Mouse (Mus musculus) MEL (cell line): Measurements from ENCODE around the gene Scfd2. TPM values are rescaled to one million over a fixed set of nuclear protein-coding genes. Genes with fewer than 3 reads are reported as not detected.

Experiments
- DNase-seq: peaks from one replicate; pipeline ENCODE4 v3.0.0; 2011; ENCODE audit warnings: low read depth, low spot score
- H3K27ac ChIP-seq: 2 replicates; pipeline ENCODE4 v1.5.1; 2012; ENCODE audit warnings: low read depth, mild to moderate bottlenecking, control low read depth, low read length, moderate library complexity; ENCODE audit not compliant: control insufficient read depth
- H3K27me3 ChIP-seq, 2 experiments: fragments of 150-350 bp in 1 of 2; sonication (generic) in 1 of 2; 2 replicates each; pipeline ENCODE4 v1.6.1; 2012; ENCODE audit warnings: low read length in 2 of 2, mild to moderate bottlenecking in 2 of 2, improper control_type of control experiment in 1 of 2, moderate library complexity in 1 of 2; ENCODE audit not compliant: insufficient read depth in 2 of 2, control insufficient read depth in 1 of 2
- H3K36me3 ChIP-seq, 2 experiments: 2 replicates each; pipeline ENCODE4 v1.6.1; 2012 to 2014; ENCODE audit warnings: low read length in 2 of 2, improper control_type of control experiment in 1 of 2, inconsistent platforms in 1 of 2, mild to moderate bottlenecking in 1 of 2; ENCODE audit not compliant: insufficient read depth in 2 of 2, control insufficient read depth in 1 of 2
- H3K4me1 ChIP-seq, 2 experiments: fragments of 150-350 bp in 1 of 2; sonication (generic) in 1 of 2; 2 replicates each; pipeline ENCODE4 v1.6.1; 2012; ENCODE audit warnings: low read length in 2 of 2, improper control_type of control experiment in 1 of 2, mild to moderate bottlenecking in 1 of 2; ENCODE audit not compliant: insufficient read depth in 2 of 2, control insufficient read depth in 1 of 2
- H3K4me3 ChIP-seq, 2 experiments: fragments of 150-350 bp in 1 of 2; sonication (generic) in 1 of 2; 2 replicates each; pipeline ENCODE4 v1.5.1; 2012; ENCODE audit warnings: low read depth in 2 of 2, low read length in 2 of 2, mild to moderate bottlenecking in 2 of 2, moderate library complexity in 2 of 2, control low read depth in 1 of 2, improper control_type of control experiment in 1 of 2; ENCODE audit not compliant: control insufficient read depth in 1 of 2, insufficient read depth in 1 of 2
- H3K79me2 ChIP-seq: 2 replicates; pipeline ENCODE4 v1.6.1; 2012; ENCODE audit warnings: mild to moderate bottlenecking, low read length, moderate library complexity; ENCODE audit not compliant: control insufficient read depth, poor library complexity, insufficient read depth
- H3K9ac ChIP-seq: 2 replicates; pipeline ENCODE4 v1.6.1; 2012; ENCODE audit warnings: low read depth, mild to moderate bottlenecking, control low read depth, low read length, moderate library complexity; ENCODE audit not compliant: control insufficient read depth, poor library complexity, severe bottlenecking
- H3K9me3 ChIP-seq: fragments of 150-350 bp; sonication (generic); replicated peaks from 2 replicates; pipeline ENCODE4 v1.6.1; 2012; ENCODE audit warnings: mild to moderate bottlenecking, low read length, improper control_type of control experiment, moderate library complexity; ENCODE audit not compliant: insufficient read depth
- CHD2 ChIP-seq: IDR thresholded peaks from 2 replicates; pipeline ENCODE4 v1.6.1; 2011; ENCODE audit warnings: low read length, improper control_type of control experiment
- CTCF ChIP-seq, 3 experiments: IDR thresholded peaks in 2 of 3; conservative IDR thresholded peaks in 1 of 3; 2 replicates each; pipeline ENCODE4 v1.5.1; 2011 to 2012; ENCODE audit warnings: low read length in 3 of 3, low read depth in 2 of 3, mild to moderate bottlenecking in 2 of 3, improper control_type of control experiment in 1 of 3, inconsistent platforms in 1 of 3, mixed read lengths in 1 of 3, moderate library complexity in 1 of 3; ENCODE audit not compliant: control insufficient read depth in 1 of 3, insufficient read depth in 1 of 3, poor library complexity in 1 of 3, severe bottlenecking in 1 of 3
- EP300 ChIP-seq, 2 experiments: IDR thresholded peaks; 2 replicates each; pipeline ENCODE4 v1.6.1; 2011; ENCODE audit warnings: improper control_type of control experiment in 2 of 2, low read length in 2 of 2, low read depth in 1 of 2, mild to moderate bottlenecking in 1 of 2
- ETS1 ChIP-seq: IDR thresholded peaks from 2 replicates; pipeline ENCODE4 v1.6.1; 2012; ENCODE audit warnings: low read depth, mild to moderate bottlenecking, inconsistent platforms, low read length, improper control_type of control experiment, moderate library complexity
- GABPA ChIP-seq: IDR thresholded peaks from 2 replicates; pipeline ENCODE4 v1.6.1; 2012; ENCODE audit warnings: low read depth, mild to moderate bottlenecking, inconsistent platforms, low read length, improper control_type of control experiment, moderate library complexity
- GATA1 ChIP-seq: IDR thresholded peaks from 2 replicates; pipeline ENCODE4 v1.6.1; 2011; ENCODE audit warnings: low read depth, low read length, improper control_type of control experiment
- HCFC1 ChIP-seq: IDR thresholded peaks from 2 replicates; pipeline ENCODE4 v1.6.1; 2012; ENCODE audit warnings: low read depth, mild to moderate bottlenecking, inconsistent platforms, low read length, improper control_type of control experiment, moderate library complexity
- JUND ChIP-seq: IDR thresholded peaks from 2 replicates; pipeline ENCODE4 v1.6.1; 2011; ENCODE audit warnings: low read depth, mild to moderate bottlenecking, improper control_type of control experiment, low read length
- KAT2A ChIP-seq: conservative IDR thresholded peaks from 2 replicates; pipeline ENCODE4 v1.6.1; 2012; ENCODE audit warnings: low read depth, low read length, improper control_type of control experiment, inconsistent platforms
- MAFK ChIP-seq: IDR thresholded peaks from 2 replicates; pipeline ENCODE4 v1.6.1; 2011; ENCODE audit warnings: low read depth, mild to moderate bottlenecking, low read length, improper control_type of control experiment, borderline replicate concordance
- MAZ ChIP-seq: IDR thresholded peaks from 2 replicates; pipeline ENCODE4 v1.6.1; 2012; ENCODE audit warnings: low read depth, mild to moderate bottlenecking, inconsistent platforms, low read length, improper control_type of control experiment
- MEF2A ChIP-seq: IDR thresholded peaks from 2 replicates; pipeline ENCODE4 v1.6.1; 2014; ENCODE audit warnings: low read depth, mild to moderate bottlenecking, inconsistent platforms, low read length, improper control_type of control experiment; ENCODE audit not compliant: poor library complexity, insufficient replicate concordance, severe bottlenecking; ENCODE audit errors: extremely low read depth
- MXI1 ChIP-seq: IDR thresholded peaks from 2 replicates; pipeline ENCODE4 v1.6.1; 2011; ENCODE audit warnings: mild to moderate bottlenecking, low read depth, low read length, improper control_type of control experiment
- MYB ChIP-seq: IDR thresholded peaks from 2 replicates; pipeline ENCODE4 v1.6.1; 2011; ENCODE audit warnings: mild to moderate bottlenecking, low read depth, low read length, improper control_type of control experiment
- MYC ChIP-seq: IDR thresholded peaks from 2 replicates; pipeline ENCODE4 v1.6.1; 2011; ENCODE audit warnings: low read depth, mild to moderate bottlenecking, low read length, improper control_type of control experiment, moderate library complexity
- NELFE ChIP-seq: IDR thresholded peaks from 2 replicates; pipeline ENCODE4 v1.6.1; 2011; ENCODE audit warnings: low read depth, low read length, improper control_type of control experiment
- NRF1 ChIP-seq: IDR thresholded peaks from 2 replicates; pipeline ENCODE4 v1.6.1; 2014; ENCODE audit warnings: low read depth, mild to moderate bottlenecking, inconsistent platforms, low read length, improper control_type of control experiment, moderate library complexity; ENCODE audit not compliant: poor library complexity, insufficient read depth, severe bottlenecking
- POLR2A ChIP-seq, 2 experiments: IDR thresholded peaks; 2 replicates each; pipeline ENCODE4 v1.6.1; 2011 to 2012; ENCODE audit warnings: low read length in 2 of 2, mild to moderate bottlenecking in 2 of 2, control low read depth in 1 of 2, improper control_type of control experiment in 1 of 2, low read depth in 1 of 2, moderate library complexity in 1 of 2; ENCODE audit not compliant: control insufficient read depth in 1 of 2, insufficient read depth in 1 of 2, poor library complexity in 1 of 2
- POLR2AphosphoS2 ChIP-seq: IDR thresholded peaks from 2 replicates; pipeline ENCODE4 v1.6.1; 2011; ENCODE audit warnings: low read length, improper control_type of control experiment
- POLR2AphosphoS5 ChIP-seq: IDR thresholded peaks from 2 replicates; pipeline ENCODE4 v1.6.1; 2012; ENCODE audit warnings: low read depth, borderline replicate concordance, mild to moderate bottlenecking, inconsistent platforms, low read length, moderate library complexity, mixed read lengths
- RAD21 ChIP-seq: IDR thresholded peaks from 2 replicates; pipeline ENCODE4 v1.6.1; 2011; ENCODE audit warnings: mild to moderate bottlenecking, low read depth, low read length, improper control_type of control experiment
- RCOR1 ChIP-seq: IDR thresholded peaks from 2 replicates; pipeline ENCODE4 v1.6.1; 2012; ENCODE audit warnings: low read depth, mild to moderate bottlenecking, inconsistent platforms, low read length, improper control_type of control experiment
- SIN3A ChIP-seq: IDR thresholded peaks from 2 replicates; pipeline ENCODE4 v1.6.1; 2012; ENCODE audit warnings: low read length, improper control_type of control experiment, inconsistent platforms
- SMC3 ChIP-seq: IDR thresholded peaks from 2 replicates; pipeline ENCODE4 v1.6.1; 2011; ENCODE audit warnings: low read depth, low read length, improper control_type of control experiment
- TAL1 ChIP-seq: IDR thresholded peaks from 2 replicates; pipeline ENCODE4 v1.6.1; 2012; ENCODE audit warnings: mild to moderate bottlenecking, inconsistent platforms, low read length, moderate library complexity, mixed read lengths
- TBP ChIP-seq: IDR thresholded peaks from 2 replicates; pipeline ENCODE4 v1.8.0; 2011; ENCODE audit warnings: low read depth, low read length, improper control_type of control experiment
- TCF12 ChIP-seq: IDR thresholded peaks from 2 replicates; pipeline ENCODE4 v1.6.1; 2014; ENCODE audit warnings: low read depth, mild to moderate bottlenecking, inconsistent platforms, low read length, improper control_type of control experiment, moderate library complexity
- UBTF ChIP-seq: IDR thresholded peaks from 2 replicates; pipeline ENCODE4 v1.6.1; 2012; ENCODE audit warnings: low read depth, mild to moderate bottlenecking, inconsistent platforms, low read length, improper control_type of control experiment, moderate library complexity, borderline replicate concordance; ENCODE audit not compliant: insufficient read depth
- USF1 ChIP-seq: IDR thresholded peaks from 2 replicates; pipeline ENCODE4 v1.6.1; 2014; ENCODE audit warnings: low read depth, mild to moderate bottlenecking, inconsistent platforms, low read length, improper control_type of control experiment, moderate library complexity
- USF2 ChIP-seq, 2 experiments: IDR thresholded peaks; 2 replicates each; pipeline ENCODE4 v1.6.1; 2011 to 2012; ENCODE audit warnings: improper control_type of control experiment in 2 of 2, low read length in 2 of 2, borderline replicate concordance in 1 of 2, inconsistent platforms in 1 of 2, low read depth in 1 of 2, mild to moderate bottlenecking in 1 of 2; ENCODE audit not compliant: insufficient read depth in 1 of 2
- ZC3H11A ChIP-seq: IDR thresholded peaks from 2 replicates; pipeline ENCODE4 v1.6.1; 2012; ENCODE audit warnings: low read depth, mild to moderate bottlenecking, inconsistent platforms, low read length, improper control_type of control experiment
- ZKSCAN1 ChIP-seq: IDR thresholded peaks from 2 replicates; pipeline ENCODE4 v1.6.1; 2012; ENCODE audit warnings: low read depth, mild to moderate bottlenecking, inconsistent platforms, low read length, improper control_type of control experiment, moderate library complexity
- ZMIZ1 ChIP-seq: IDR thresholded peaks from 2 replicates; pipeline ENCODE4 v1.6.1; 2012; ENCODE audit warnings: low read depth, mild to moderate bottlenecking, inconsistent platforms, low read length, improper control_type of control experiment, moderate library complexity
- ZNF384 ChIP-seq: IDR thresholded peaks from 2 replicates; pipeline ENCODE4 v1.6.1; 2012; ENCODE audit warnings: low read depth, mild to moderate bottlenecking, inconsistent platforms, low read length, improper control_type of control experiment
- polyA plus RNA-seq, 2 experiments: library from polyadenylated mRNA; stranded (reverse) in 1 of 2; unstranded in 1 of 2; fragments of >175 nt in 1 of 2; fragments of >200 nt in 1 of 2; gene quantifications; 2 replicates each; pipeline versions ENCODE4 v1.2.1 to v1.2.4; 2012; ENCODE audit warnings: low replicate concordance in 2 of 2, low read depth in 1 of 2; ENCODE audit not compliant: insufficient read length in 2 of 2, insufficient read depth in 1 of 2, missing spikeins in 1 of 2
- total RNA-seq: library from RNA; depleted of rRNA; stranded (reverse); fragments of 300-350 nt; gene quantifications from 2 replicates; pipeline ENCODE4 v1.2.3, GENCODE M21; 2012

Gene Scfd2
- total and polyA plus RNA-seq, 3 experiments: 18.8 to 20.3 TPM; not detected in 1

DNA sequence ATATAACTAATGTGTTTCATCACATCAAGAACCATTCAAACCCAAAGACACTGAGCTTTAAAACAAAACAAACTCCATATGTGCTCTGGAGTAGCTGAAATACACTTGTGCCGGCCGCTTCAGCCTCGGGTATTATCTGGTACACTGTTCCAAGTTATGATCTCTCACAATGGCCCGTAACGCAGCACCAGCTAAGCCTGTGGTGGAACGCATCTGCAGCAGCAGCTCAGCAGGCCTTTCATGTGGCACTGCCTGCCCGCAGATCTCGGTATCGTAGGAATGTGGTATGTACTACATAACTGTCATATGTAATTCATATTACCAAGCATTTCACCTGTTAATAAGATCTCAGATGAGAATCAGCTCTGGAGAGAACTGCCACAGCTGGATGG lies 164.9 kb downstream of the Scfd2 start (continued):
- TF ChIP-seq SMC3 (no peak), MAFK (no peak), ZC3H11A (no peak)

- no peaks in the 10 kb centered on the region for H3K79me2 ChIP-seq
- H3K27ac ChIP-seq: no peak overlapping the region
- no peak overlapping the region for H3K9ac ChIP-seq
- no peaks in the 10 kb centered on the region for H3K27me3 ChIP-seq
- H3K9me3 ChIP-seq: no peaks in the 10 kb centered on the region
- H3K4me1 ChIP-seq: peaks cover 7 to 9% of the 10 kb centered on the region in 2 experiments
- peaks cover 0 to 7% of the 10 kb centered on the region in 2 experiments; a peak in 3 of 4 replicates for H3K36me3 ChIP-seq
- no peak for TF ChIP-seq RAD21
- no peak for TF ChIP-seq MAZ
- no peak for TF ChIP-seq HCFC1
- no peak for TF ChIP-seq MYB
- no peak for TF ChIP-seq UBTF
- peak; percentile 84 for TF ChIP-seq GABPA
- TF ChIP-seq NRF1: no peak
- peak; percentile 75 for TF ChIP-seq ETS1
- TF ChIP-seq NELFE: no peak
- no peak for TF ChIP-seq KAT2A
- no peak for TF ChIP-seq ZC3H11A
- TF ChIP-seq MAFK: peak; percentile 76
- no peak for TF ChIP-seq POLR2AphosphoS2
- TF ChIP-seq USF1: no peak
- no peak for TF ChIP-seq TCF12
- TF ChIP-seq SIN3A: no peak
- no peak for TF ChIP-seq ZKSCAN1
- no peak for TF ChIP-seq POLR2A (IDR thresholded peaks at IDR 0.05; ENCODE audit: control insufficient read depth in 1 of 2, insufficient read depth in 1 of 2, low read depth in 1 of 2, low read length in 2 of 2, poor library complexity in 1 of 2)
- TF ChIP-seq TAL1: no peak
- TF ChIP-seq SMC3: no peak
- TF ChIP-seq MXI1: no peak
- TF ChIP-seq USF2 (IDR thresholded peaks at IDR 0.05; ENCODE audit: borderline replicate concordance in 1 of 2, insufficient read depth in 1 of 2, low read depth in 1 of 2, low read length in 2 of 2): no peak
- peak in 1 of 2 experiments; percentile 20; a peak in 1 of 4 replicates for TF ChIP-seq EP300 (IDR thresholded peaks at IDR 0.05; ENCODE audit: low read depth in 1 of 2, low read length in 2 of 2)
- no peak for TF ChIP-seq ZNF384
- TF ChIP-seq CTCF (IDR thresholded peaks at IDR 0.05 in 2 of 3, conservative IDR thresholded peaks at IDR 0.05 in 1 of 3; ENCODE audit: control insufficient read depth in 1 of 3, insufficient read depth in 1 of 3, low read depth in 2 of 3, low read length in 3 of 3, poor library complexity in 1 of 3, severe bottlenecking in 1 of 3): no peak
- TF ChIP-seq ZMIZ1: no peak
- TF ChIP-seq POLR2AphosphoS5: no peak
- no peak for TF ChIP-seq MYC
- TF ChIP-seq TBP: no peak
- no peak for TF ChIP-seq MEF2A
- TF ChIP-seq GATA1: peak; percentile 57; the same call in 1 of the 2 replicates
- no peak for TF ChIP-seq RCOR1
- TF ChIP-seq CHD2: no peak
- TF ChIP-seq JUND: no peak
- TF ChIP-seq, all 39 proteins: peak for 5
- no peak overlapping the region for H3K4me3 ChIP-seq
- peak; percentile 62 for DNase-seq
Observed at GRCm38 (mm10) chr5:74365984-74366709, 165.4 kb downstream of the Scfd2 start.
